Mouse (Mus musculus) layer of hippocampus, postnatal 14 days (tissue): ENCODE data around the gene Cstf3. TPM values are rescaled to one million over a fixed set of nuclear protein-coding genes. Genes with fewer than 3 reads are reported as not detected.

Source experiments
- DNase-seq, 2 experiments: peaks; one replicate each; pipeline ENCODE4 v3.0.0; 2021 to 2022; ENCODE audit warnings: low spot score in 2 of 2, mixed read lengths in 1 of 2
- total RNA-seq, 2 experiments: library from RNA; stranded (reverse); gene quantifications; 2 replicates each; pipeline ENCODE4 v1.2.3; 2021

Cstf3 gene
- total RNA-seq, 2 experiments from 2014 or later = 39.6 to 42.0 TPM

- no peak for DNase-seq
These were observed 4.7 kb downstream of the Cstf3 start for GRCm38 (mm10) chr2:104595063-104595462.

DNA sequence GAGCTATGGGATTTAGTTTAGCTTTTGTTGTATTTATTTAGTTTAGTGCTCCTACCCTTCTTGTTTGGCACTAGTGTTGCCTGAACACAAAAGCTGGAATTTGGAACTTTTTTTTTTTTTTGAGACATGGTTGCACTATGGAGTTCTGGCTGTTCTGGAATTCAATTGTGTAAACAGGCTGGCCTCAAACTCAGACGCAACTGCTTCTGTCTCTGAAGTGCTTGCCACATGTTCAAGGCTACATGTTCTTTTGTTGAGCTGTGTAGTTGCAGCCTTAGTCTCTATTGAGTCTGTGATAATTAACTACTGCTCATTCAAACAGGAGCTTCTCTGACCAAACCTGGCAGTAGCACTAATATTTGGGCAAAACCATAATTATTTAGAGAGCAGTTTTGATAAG lies 13.1 kb downstream of the Cstf3 start:
- DNase-seq = no peak

GRCm38 (mm10) chr2:104604718-104605117 lies 14.4 kb downstream of the Cstf3 start:
- DNase-seq = no peak

DNA sequence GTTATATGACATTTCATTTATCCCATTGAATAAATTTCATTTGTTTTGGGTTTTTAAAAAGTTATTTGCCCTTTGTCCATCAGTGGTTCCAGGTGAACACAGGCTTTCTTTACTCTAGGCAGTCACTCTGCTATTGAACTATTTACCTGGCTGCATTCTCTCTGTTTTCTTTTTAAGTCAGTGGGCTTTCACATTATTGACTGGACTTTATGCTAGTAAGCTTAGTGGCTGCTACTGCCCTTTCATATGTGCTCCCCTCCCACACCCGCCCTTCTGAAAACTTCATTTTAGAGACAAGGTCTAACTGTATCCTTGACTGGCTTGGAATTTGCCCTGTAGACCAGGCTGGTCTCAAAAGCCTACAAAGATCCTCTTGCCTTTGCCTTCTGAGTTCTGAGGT lies 15.2 kb downstream of the Cstf3 start:
- no peak for DNase-seq

GRCm38 (mm10) chr2:104614786-104615185 lies 24.5 kb downstream of the Cstf3 start:
- DNase-seq = no peak

DNA sequence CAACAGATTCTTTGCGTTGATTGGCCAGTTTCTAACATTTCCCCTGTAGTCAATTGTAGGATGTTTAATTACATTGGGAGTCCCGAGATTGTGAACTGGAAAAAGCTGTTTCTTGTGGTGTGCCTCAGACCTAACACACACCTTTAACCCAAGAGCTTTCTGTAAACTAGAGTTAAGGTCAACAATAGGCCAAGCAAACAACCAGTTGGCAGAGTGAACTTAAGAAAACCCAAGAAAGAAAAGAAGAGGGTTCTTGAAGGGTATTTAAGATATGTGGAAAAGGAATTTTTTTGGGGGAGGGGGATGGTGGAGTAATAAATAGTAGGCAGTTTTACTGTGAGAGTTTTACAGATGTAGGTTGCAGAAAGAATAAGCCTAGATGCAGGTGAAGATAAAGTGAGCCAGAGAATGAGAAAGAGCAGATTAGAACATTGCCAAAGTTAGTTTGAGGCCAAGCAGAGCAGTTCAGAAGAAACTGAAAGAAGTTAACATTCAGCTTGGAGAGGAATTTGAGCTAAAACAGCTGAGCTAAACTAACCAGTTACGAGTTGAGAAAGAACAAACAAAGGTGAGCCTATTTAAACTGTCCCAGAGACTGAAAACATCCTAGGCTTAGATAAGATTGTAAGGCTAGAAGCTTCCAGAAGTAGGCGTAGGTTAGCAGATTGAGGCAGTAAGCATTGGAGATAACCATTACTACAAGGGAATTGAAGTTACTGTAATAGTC lies 25.8 kb downstream of the Cstf3 start:
- DNase-seq = no peak

DNA sequence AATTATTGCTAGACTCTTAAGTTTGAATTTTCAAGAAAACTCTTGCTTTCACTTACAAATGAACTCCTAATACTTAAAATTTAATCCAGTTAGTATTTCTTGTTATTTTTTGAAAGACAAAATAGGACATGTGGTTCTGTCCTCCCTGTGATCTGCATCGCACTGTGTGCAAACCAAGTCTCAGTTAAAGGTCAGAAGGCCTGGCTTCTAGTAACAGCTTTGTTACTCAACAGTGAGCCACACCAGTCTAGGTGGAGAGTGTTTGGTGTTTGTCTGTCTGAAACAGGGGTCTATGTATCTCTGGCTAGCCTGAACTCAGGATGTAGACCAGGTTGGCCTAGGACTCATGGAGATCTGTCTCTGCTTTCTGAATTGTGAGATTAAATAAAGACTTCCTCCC lies 68.3 kb downstream of the Cstf3 start:
- no peak for DNase-seq

- DNase-seq = no peak
These were observed 73.2 kb downstream of the Cstf3 start for GRCm38 (mm10) chr2:104663372-104664100.

DNA sequence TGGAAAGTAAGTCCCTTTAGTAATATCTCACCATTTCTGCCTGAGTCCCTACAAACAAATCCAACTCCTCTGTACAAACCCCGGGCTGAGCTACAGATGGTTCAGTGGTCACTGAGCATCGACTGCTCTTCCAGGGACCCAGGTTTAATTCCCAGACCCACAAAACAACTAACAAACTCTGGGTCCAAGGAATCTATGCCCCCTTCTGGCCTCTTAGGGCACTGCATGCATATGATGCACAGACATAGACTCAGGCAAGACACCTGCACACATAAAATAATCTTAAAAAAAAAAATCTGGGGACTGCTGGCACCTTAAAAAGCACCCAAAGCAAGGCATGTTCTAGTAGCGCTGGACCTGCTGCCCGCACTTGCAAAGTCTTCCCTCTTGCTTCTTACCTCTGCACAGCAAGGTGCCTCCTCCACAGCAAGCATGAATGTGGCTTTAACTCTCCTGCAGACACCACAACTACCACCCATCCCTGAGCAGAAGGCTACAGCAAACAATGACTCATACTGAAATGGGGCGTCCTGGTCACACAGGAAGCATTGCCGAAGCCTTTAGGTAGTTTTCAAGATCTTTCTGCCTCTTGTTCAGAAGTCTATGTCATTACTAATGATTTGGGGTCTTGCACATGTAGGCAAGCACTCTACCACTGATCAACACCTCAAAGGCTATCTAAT lies 78.9 kb downstream of the Cstf3 start:
- no peak for DNase-seq

DNA sequence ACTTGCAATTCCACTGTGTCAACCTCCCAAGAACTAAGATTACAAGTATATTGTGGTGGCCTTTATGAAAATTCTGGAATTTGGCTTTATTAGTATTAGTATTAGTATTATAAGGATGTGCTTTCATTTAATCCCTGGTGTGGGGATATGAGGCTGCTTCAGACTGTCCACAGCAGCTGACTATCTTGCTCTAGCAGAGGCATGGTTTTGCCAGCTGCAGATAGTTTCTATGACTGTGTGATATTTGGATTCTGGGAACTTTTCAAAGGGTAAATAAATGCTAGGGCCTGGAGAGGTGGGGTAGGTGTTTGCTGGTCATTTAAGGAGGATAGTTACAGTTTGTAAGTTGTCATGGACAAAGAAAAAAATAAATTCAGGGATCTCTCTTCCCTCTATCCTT lies 81.4 kb downstream of the Cstf3 start:
- no peak for DNase-seq

DNA sequence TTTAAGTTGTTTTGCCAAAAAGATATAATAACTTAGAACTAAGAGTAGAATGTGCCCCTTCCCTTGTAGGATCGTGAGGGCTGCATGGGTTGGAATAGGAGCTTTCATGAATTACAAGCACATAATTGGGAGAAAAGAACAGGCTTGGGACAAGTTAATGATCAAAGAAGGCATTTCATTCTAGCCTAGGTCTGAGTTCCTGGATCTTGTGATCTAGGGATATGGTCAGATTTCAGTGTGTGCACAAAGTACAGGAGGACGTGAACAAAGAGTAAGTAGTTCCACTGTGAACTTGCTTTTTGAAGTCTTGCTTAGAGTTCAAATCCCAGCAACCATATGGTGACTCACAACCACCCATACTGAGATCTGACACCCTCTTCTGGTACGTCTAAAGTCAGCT lies 87.0 kb downstream of the Cstf3 start:
- DNase-seq = no peak

- no peak for DNase-seq
These were observed 94.4 kb downstream of the Cstf3 start for GRCm38 (mm10) chr2:104684771-104685170.

- peak; percentile 81 to 85 for DNase-seq
These were observed 95.1 kb downstream of the Cstf3 start for GRCm38 (mm10) chr2:104685418-104685817.

DNA sequence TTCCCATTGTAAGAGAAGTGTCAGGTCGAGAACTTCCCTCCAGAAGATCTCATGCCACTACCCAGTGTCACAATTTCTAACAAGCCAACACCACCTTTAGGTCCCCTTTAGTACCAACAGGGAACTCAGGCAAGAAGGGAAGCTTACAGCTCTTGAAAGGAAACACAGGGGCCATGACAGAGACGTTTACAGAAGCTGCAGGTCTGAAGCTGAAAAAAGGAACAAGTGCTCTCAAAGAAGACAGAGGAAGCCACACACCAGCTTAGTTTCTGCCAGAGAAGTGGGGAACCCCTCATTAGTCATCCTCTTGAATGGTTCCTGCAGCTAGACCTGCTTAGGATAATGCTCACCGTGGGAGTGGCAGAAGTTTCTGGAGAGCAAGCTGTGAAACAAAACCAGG lies 96.9 kb downstream of the Cstf3 start:
- no peak for DNase-seq

DNA sequence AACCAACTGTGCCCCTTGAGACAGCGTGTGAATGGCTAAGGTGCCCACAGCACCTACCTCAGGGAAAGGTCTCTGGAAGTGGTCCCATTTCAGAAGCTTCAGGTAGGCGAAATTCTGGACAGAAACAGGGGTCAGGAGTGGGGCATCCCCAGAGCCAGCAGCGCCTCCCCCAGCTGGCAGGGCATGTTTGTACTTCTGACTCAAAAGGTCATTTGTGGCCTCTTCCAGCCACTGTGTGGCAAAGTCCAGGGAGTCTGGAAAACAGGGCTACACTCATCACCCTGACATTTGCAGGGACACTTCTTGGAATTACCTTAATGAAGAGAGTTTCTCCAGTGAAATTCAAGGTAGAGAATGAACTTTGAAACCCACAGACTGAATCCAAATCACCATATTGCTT lies 98.0 kb downstream of the Cstf3 start:
- no peak for DNase-seq

DNA sequence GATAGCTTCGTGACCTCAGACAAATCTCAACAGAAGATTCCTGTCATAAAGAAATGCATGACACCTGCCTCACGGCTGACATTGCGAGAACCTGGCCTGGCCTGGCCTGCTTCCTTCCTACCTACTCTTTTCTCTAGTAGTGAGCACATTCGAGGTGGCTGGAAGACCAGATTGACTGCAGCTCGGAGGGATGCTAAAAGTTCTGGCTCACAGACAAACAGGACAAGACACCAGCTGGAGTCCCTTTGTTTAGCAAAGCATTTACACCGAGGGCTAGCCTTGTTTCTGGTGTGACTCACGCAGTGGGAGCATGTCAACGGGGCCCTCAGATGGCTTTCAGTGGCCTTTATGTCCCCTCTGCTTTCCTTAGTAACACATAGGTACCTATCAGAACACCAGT lies 98.4 kb downstream of the Cstf3 start:
- no peak for DNase-seq

GRCm38 (mm10) chr2:104690720-104691119 lies 100.4 kb downstream of the Cstf3 start:
- DNase-seq = no peak

- DNase-seq = no peak
These were observed 102.2 kb downstream of the Cstf3 start for GRCm38 (mm10) chr2:104692551-104692950.

GRCm38 (mm10) chr2:104699659-104700058 lies 109.3 kb downstream of the Cstf3 start:
- DNase-seq = no peak

- no peak for DNase-seq
These were observed 112.8 kb downstream of the Cstf3 start for GRCm38 (mm10) chr2:104703158-104703557.

GRCm38 (mm10) chr2:104704355-104704754 lies 114.0 kb downstream of the Cstf3 start:
- DNase-seq = no peak

DNA sequence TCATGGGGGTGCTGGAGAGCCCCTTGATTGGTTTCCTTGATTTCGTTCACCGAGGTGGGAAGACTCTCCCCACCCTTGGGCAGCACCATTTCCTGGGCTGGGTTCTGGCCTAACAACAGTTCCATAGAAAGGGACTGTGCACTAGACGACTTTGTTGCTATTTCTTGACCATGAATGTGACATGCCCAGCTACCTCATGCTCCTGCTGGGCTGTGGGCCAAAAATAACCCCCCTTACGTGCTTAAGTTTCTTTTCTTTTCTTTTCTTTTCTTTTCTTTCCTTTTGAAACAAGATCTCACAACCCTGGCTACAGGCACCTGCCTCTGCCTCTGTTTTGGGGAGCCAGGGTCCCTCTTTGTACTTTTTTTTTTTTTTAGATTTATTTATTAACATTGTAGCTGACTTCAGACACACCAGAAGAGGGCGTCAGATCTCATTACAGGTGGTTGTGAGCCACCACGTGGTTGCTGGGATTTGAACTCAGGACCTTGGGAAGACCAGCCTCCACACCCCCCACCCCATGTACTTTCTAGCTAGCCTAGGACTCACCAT lies 119.5 kb downstream of the Cstf3 start:
- no peak for DNase-seq
